Mouse (Mus musculus) R1 (cell line): ENCODE data around the gene Trim43b.
"Not testable (repeated sequence)": the region's sequence is repeated elsewhere in the genome, so short reads cannot be mapped to it uniquely, and the experiment has no call there.

Source experiments
- DNase-seq: peaks from one replicate; pipeline ENCODE4 v3.0.0-alpha.2; 2018; ENCODE audit warnings: low read depth, low spot score

Trim43b gene

GRCm38 (mm10) chr9:89092735-89093134 lies at the start of gene Trim43b:
Trim43b (minus strand) TSS chr9:89092835.
- not testable (repeated sequence) for DNase-seq

DNA sequence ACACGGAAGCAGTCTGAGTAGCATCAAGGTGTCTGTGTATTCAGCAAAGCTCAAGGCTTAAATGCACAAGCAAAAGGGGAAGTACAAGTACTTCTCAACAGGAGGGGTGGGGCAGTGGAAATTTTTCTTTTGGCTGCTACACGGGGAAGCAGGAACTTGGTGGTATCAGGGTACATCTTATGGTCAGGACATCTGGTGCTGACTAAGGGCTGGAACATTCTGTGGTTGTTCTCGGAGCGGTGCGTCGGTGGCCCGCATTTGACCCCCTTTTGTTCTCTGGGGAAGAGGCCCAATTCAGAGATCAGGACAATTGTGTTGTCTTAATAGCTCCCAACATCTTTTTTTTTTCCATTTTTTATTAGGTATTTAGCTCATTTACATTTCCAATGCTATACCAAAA lies 11.9 kb upstream of the Trim43b start:
- DNase-seq = peak; percentile 81

GRCm38 (mm10) chr9:89086746-89087145 lies 5.9 kb downstream of the Trim43b start:
- DNase-seq = not testable (repeated sequence)

DNA sequence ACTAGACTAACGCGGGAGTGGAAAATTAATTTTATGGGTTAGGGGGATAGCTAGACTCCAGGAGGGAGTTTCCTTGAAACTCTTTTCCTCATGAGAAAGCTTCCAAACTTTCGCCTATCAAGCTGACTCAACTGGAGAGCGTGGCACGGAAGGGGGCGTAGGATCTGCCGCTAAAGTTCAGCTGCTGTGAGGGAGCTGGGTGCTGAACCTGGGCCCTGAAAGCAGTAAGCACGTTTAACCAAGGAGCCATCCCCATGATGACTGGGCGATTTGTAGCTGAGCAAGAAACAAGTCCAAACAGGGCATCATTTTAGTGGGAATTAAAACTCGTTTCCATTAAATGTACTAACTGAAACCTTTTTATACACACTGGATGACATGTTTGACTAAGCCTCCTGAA lies 13.0 kb downstream of the Trim43b start:
- DNase-seq = not testable (repeated sequence)

GRCm38 (mm10) chr9:89076508-89076907 lies 16.1 kb downstream of the Trim43b start:
- DNase-seq = not testable (repeated sequence)

DNA sequence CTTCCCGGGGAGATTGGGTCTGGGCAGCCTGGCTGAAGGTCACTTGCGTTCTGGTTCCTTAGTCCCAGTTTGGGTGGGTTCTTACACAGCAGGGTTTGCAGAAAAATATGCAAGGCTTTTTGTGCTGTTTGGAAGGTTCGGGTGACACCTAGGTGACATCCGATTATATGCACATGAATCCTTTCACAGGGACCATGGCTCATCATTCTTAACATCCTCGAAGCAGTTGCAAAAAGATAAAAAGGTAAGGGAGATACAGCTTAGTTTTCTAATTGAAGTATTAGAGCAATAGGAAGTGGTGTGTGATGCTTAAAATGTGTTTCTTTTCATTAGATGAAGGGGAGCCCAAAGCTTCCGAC lies 25.5 kb downstream of the Trim43b start:
- DNase-seq = not testable (repeated sequence)

- DNase-seq = peak; percentile 58
Measured at GRCm38 (mm10) chr9:89066378-89067142, 26.1 kb downstream of the Trim43b start.
